Mouse (Mus musculus) brain, embryonic 14.5 days (tissue): Measurements from ENCODE around the gene Hsd17b13.

Experiments used
- CTCF ChIP-seq: fragments of 200-500 bp; IDR thresholded peaks from 2 replicates; pipeline ENCODE4 v1.5.1; 2012; ENCODE audit warnings: inconsistent platforms, mild to moderate bottlenecking, moderate library complexity, borderline replicate concordance; ENCODE audit not compliant: insufficient read depth, insufficient read length; ENCODE audit errors: extremely low read depth
- POLR2A ChIP-seq: fragments of 200-500 bp; IDR thresholded peaks from 2 replicates; pipeline ENCODE4 v1.6.1; 2012; ENCODE audit warnings: mild to moderate bottlenecking, inconsistent platforms, borderline replicate concordance; ENCODE audit not compliant: poor library complexity, insufficient read depth, insufficient read length, severe bottlenecking; ENCODE audit errors: extremely low read depth

DNA sequence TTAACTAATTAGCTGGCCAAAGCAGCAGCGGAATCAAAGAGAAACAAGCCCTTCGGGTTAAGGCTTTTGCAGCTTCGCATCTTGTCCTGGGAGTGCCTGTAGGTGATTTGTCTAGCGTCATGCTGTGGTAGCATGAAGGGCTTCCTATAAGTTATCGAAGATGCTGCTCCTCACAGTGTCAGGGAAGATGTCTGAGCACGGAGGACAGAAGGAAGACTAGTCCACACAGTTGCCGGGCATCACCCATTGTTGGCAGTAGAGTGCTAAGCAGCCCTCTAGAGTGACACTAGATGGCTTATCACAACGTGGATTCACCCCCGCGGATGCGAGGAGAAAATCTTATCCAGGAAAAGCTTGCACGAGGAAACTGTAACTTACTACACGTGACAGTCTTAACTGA lies 4.4 kb downstream of the Hsd17b13 start:
- TF ChIP-seq POLR2A (no peak), CTCF (no peak)
